Mouse (Mus musculus): ENCODE data around the gene St3gal2.
A peak's percentile ranks its signal among the peaks of the same experiment; 100 is the strongest.
"Not testable (repeated sequence)": the region's sequence is repeated elsewhere in the genome, so short reads cannot be mapped to it uniquely, and the experiment has no call there.

The St3gal2 gene

DNA sequence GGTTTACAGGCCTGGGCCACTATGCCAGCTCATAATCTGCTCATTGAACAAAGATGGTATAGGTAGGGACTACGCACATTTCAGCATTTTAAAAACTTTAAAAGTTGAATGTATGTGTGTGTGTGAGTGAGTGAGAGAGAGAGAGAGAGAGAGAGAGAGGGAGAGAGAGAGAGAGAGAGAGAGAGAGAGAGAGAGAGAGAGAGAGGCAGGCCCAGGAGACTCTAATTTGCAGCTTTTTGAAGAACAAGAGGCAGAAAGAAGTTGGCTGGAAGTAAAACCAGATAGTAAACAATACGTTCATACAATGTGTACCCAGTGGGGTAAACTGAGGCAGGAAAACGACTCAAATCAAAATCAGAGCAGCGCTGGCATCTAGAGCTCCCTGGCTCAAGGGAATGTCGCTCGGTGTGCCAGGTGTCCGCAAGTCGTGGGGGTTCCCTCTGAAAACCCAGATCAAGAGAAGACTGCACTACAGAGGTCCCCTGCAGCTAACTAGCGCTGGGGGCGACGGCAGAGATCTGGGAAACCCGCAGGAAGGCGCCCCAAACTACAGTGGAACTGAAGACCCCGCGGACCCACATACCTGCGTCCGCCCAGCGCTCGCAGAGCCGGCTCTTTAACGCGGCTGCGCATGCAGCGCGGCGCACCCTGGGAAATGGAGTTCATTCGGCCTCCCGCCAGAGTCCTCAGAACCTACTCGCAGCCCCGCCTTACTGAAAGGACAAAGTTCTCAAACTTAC lies 17.7 kb upstream of the St3gal2 start, which contains the start of gene Fuk:
Fuk (minus strand) TSS at position 650 of the 740 bp plus-strand sequence.
- peaks cover 11% of the 10 kb centered on the region for H3K36me3 ChIP-seq (ENCODE audit: insufficient read depth, low read length)
- TF ChIP-seq CTCF (conservative IDR thresholded peaks at IDR 0.05; ENCODE audit: low read length) = no peak
- no peak for TF ChIP-seq NANOG (IDR thresholded peaks at IDR 0.05; ENCODE audit: borderline replicate concordance, low read length)
- TF ChIP-seq POU5F1 (IDR thresholded peaks at IDR 0.05; ENCODE audit: borderline replicate concordance, low read length) = no peak

DNA sequence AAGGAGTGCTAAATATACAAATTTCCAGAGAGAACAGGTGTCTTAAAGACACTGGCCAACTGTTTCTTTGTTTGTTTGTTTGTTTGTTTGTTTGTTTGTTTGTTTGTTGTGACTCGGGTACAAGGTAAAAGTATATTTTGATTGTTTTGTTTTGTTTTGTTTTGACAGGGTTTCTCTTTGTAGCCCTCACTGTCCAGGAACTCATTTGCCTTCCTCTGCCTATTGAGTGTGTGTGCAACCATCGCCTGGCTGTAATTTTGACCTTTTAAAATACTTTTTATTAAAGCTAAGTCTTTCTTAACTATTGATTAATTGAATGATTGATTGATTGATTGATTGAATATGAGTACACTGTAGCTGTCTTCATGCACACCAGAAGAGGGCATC lies 17.1 kb upstream of the St3gal2 start:
- Histone ChIP-seq H3K36me3 (ENCODE audit: insufficient read depth, low read length) (peaks cover 11% of the 10 kb centered on the region), H3K27me3 (ENCODE audit: insufficient read depth, low read length) (peaks cover 20% of the 10 kb centered on the region), H3K4me1 (replicated peaks; ENCODE audit: low read depth, low read length) (peaks cover 17% of the 10 kb centered on the region), H3K9me3 (ENCODE audit: low read length) (no peaks in the 10 kb centered on the region), H3K4me3 (replicated peaks; ENCODE audit: low read length) (peak overlapping the region; percentile 82)
- TF ChIP-seq CTCF (conservative IDR thresholded peaks at IDR 0.05; ENCODE audit: low read length) (no peak), NANOG (IDR thresholded peaks at IDR 0.05; ENCODE audit: borderline replicate concordance, low read length) (no peak), POU5F1 (IDR thresholded peaks at IDR 0.05; ENCODE audit: borderline replicate concordance, low read length) (no peak)

More for the DNA sequence above, 17.7 kb upstream of the St3gal2 start, which contains the start of gene Fuk:
- Histone ChIP-seq H3K4me1 (replicated peaks; ENCODE audit: low read depth, low read length) (peaks cover 17% of the 10 kb centered on the region), H3K4me3 (replicated peaks; ENCODE audit: low read length) (peak within 1 kb of the TSS; percentile 82), H3K9me3 (ENCODE audit: low read length) (no peaks in the 10 kb centered on the region), H3K27me3 (ENCODE audit: insufficient read depth, low read length) (peaks cover 20% of the 10 kb centered on the region)

DNA sequence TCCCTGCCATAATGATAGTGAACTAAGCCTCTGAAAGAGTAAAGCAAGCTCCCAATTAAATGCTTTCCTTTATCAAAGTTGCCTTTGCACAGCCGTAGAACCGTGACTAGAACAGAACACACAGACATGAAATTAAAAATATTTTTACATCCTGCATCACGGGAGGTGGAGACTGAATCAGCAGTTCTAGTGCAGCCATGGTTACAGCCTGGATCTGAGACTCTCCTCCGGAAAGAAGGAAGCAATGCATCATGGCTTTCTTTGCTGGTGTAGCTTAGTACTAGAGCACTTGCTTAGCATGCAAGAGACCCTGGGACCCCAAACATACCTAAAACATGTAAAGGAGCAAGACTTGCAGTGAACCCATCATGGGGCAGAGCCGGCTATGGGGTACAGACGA lies 14.3 kb upstream of the St3gal2 start:
- no peak overlapping the region for H3K4me3 ChIP-seq (replicated peaks; ENCODE audit: low read length)
- no peaks in the 10 kb centered on the region for H3K9me3 ChIP-seq (ENCODE audit: low read length)
- TF ChIP-seq CTCF (conservative IDR thresholded peaks at IDR 0.05; ENCODE audit: low read length) = no peak
- no peak for TF ChIP-seq POU5F1 (IDR thresholded peaks at IDR 0.05; ENCODE audit: borderline replicate concordance, low read length)
- no peak for TF ChIP-seq NANOG (IDR thresholded peaks at IDR 0.05; ENCODE audit: borderline replicate concordance, low read length)
- peaks cover 20% of the 10 kb centered on the region for H3K27me3 ChIP-seq (ENCODE audit: insufficient read depth, low read length)
- no peaks in the 10 kb centered on the region for H3K36me3 ChIP-seq (ENCODE audit: insufficient read depth, low read length)
- peaks cover 10% of the 10 kb centered on the region for H3K4me1 ChIP-seq (replicated peaks; ENCODE audit: low read depth, low read length)

DNA sequence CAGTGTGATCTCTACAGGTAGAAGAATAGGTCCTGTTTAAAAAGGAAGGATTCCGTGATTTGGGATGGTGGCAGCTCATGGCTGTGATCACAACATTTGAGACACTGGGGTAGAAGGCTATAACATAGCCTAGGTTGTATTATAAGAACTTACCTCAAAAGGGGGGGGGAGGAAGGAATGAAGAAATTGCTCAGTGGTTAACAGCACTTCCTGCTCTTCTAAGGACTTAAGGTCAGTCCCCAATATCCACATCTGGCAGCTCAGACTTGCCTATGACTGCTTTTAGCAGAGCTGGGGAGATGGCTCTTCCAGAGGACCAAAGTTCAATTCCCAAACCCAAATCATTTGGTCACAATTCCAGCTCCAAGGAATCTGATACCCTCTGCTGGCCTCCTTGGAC lies 13.0 kb upstream of the St3gal2 start:
- no peak overlapping the region for H3K4me3 ChIP-seq (replicated peaks; ENCODE audit: low read length)
- TF ChIP-seq POU5F1 (IDR thresholded peaks at IDR 0.05; ENCODE audit: borderline replicate concordance, low read length) = no peak
- TF ChIP-seq CTCF (conservative IDR thresholded peaks at IDR 0.05; ENCODE audit: low read length) = no peak
- TF ChIP-seq NANOG (IDR thresholded peaks at IDR 0.05; ENCODE audit: borderline replicate concordance, low read length) = no peak
- peaks cover 3% of the 10 kb centered on the region for H3K4me1 ChIP-seq (replicated peaks; ENCODE audit: low read depth, low read length)
- peaks cover 20% of the 10 kb centered on the region for H3K27me3 ChIP-seq (ENCODE audit: insufficient read depth, low read length)
- no peaks in the 10 kb centered on the region for H3K36me3 ChIP-seq (ENCODE audit: insufficient read depth, low read length)
- no peaks in the 10 kb centered on the region for H3K9me3 ChIP-seq (ENCODE audit: low read length)

DNA sequence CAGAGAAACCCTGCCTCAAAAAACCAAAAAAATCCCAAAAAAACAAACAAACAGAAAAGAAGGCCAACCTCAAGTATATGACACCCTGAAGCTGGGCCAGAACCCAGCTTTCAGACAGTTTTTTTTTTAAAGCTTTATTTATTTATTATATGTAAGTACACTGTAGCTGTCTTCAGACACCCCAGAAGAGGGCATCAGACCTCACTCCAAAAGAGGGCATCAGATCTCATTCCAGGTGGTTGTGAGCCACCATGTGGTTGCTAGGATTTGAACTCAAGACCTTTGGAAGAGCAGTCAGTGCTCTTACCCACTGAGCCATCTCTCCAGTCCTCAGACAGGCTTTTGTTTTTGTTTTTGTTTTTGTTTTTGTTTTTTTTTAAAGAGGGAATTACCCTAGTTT lies 9.9 kb upstream of the St3gal2 start:
- not testable (repeated sequence) for H3K4me1 ChIP-seq (replicated peaks; ENCODE audit: low read depth, low read length); H3K36me3 ChIP-seq (ENCODE audit: insufficient read depth, low read length); H3K9me3 ChIP-seq (ENCODE audit: low read length); H3K4me3 ChIP-seq (replicated peaks; ENCODE audit: low read length)
- peaks cover 14% of the 10 kb centered on the region for H3K27me3 ChIP-seq (ENCODE audit: insufficient read depth, low read length)

DNA sequence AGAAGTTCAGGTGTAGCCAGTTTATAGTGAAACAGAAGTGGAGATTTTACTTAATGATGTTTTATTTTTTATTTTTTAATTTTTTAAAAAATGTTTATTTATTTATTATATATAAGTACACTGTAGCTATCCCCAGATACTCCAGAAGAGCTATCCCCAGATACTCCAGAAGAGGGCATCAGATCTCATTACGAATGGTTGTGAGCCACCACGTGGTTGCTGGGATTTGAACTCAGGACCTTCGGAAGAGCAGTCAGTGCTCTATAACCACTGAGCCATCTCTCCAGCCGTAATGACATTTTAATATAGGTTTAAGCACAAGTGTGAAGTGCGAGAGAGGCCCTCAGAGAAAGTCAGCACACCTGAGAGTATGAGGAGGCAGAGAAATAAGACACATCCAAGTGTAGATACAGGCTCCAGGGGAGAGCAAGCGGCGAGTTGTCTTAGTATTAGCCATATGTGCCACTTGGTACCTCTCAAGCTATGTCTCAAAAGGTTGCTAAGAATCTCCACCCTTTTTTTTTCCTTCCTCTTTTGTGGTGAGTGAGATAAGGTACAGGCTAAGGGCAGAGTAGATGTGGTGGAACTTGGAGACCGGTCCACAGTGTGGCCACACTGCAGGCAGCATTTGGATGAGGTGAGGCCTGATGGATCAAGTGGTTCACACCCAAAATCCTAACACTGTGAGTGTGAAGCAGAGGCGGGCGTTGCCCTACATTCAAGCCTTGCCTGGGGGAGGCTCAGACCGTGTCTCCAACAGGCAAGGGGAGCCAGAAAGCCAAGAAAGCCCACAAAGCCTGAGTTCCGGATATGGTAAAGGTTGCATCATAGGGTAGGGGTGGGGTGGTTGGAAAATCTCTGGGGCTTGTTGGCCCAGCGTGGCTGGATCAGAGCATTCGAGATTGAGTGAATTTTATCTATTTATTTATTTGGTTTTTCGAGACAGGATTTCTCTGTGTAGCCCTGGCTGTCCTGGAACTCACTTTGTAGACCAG lies 7.8 kb upstream of the St3gal2 start:
- H3K4me1 ChIP-seq (replicated peaks; ENCODE audit: low read depth, low read length) = peaks cover 4% of the 10 kb centered on the region; the same call in 1 of the 2 replicates
- TF ChIP-seq CTCF (conservative IDR thresholded peaks at IDR 0.05; ENCODE audit: low read length) (no peak), NANOG (IDR thresholded peaks at IDR 0.05; ENCODE audit: borderline replicate concordance, low read length) (no peak), POU5F1 (IDR thresholded peaks at IDR 0.05; ENCODE audit: borderline replicate concordance, low read length) (no peak)
- H3K36me3 ChIP-seq (ENCODE audit: insufficient read depth, low read length) = no peaks in the 10 kb centered on the region
- H3K9me3 ChIP-seq (ENCODE audit: low read length) = no peaks in the 10 kb centered on the region
- no peaks in the 10 kb centered on the region for H3K27me3 ChIP-seq (ENCODE audit: insufficient read depth, low read length)
- no peak overlapping the region for H3K4me3 ChIP-seq (replicated peaks; ENCODE audit: low read length)

DNA sequence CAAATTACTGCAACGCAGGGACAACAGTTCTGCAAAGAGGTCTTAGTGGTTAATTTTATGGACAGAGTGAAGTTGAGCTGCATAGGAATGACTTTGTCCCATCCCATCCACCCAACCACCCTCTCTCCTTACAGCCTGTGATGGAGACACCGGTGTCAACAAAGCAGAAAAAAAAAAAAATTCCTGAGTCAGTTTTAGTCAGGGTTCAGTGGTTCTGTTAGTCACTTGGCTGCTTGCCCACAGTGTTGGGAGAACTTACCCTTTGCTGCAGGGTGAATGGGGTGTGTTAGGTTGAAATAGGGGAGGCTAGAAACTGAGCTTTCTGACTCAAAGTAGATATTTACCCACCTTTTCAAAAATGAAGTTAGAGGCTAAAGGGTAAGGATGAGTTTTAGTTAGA lies 2.3 kb upstream of the St3gal2 start:
- no peaks in the 10 kb centered on the region for H3K9me3 ChIP-seq (ENCODE audit: low read length)
- H3K36me3 ChIP-seq (ENCODE audit: insufficient read depth, low read length) = no peaks in the 10 kb centered on the region
- peaks cover 38% of the 10 kb centered on the region for H3K4me1 ChIP-seq (replicated peaks; ENCODE audit: low read depth, low read length)
- no peak for TF ChIP-seq NANOG (IDR thresholded peaks at IDR 0.05; ENCODE audit: borderline replicate concordance, low read length)
- no peak for TF ChIP-seq POU5F1 (IDR thresholded peaks at IDR 0.05; ENCODE audit: borderline replicate concordance, low read length)
- TF ChIP-seq CTCF (conservative IDR thresholded peaks at IDR 0.05; ENCODE audit: low read length) = no peak
- no peaks in the 10 kb centered on the region for H3K27me3 ChIP-seq (ENCODE audit: insufficient read depth, low read length)
- H3K4me3 ChIP-seq (replicated peaks; ENCODE audit: low read length) = no peak overlapping the region

DNA sequence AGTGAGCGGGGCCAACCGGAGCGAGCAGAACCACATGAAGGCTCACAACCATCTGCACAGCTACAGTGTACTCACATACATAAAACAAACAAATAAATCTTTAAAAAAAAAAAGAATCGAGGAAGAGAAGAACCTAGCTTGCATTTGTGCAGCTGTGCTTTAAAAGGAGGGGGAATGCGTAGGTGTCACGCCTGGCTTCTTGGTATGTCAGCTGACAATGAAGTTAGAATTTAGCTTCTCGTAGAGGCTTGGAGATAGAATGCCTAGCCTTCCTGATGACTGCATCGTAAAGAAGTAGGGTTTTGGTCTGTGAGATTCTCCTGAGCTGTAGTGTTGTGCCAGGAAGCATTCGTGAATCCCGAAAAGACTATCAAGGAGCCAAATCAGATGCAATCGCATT lies 1.7 kb upstream of the St3gal2 start:
- H3K4me3 ChIP-seq (replicated peaks; ENCODE audit: low read length) = peak overlapping the region; percentile 82; the same call in 1 of the 2 replicates
- no peaks in the 10 kb centered on the region for H3K9me3 ChIP-seq (ENCODE audit: low read length)
- H3K4me1 ChIP-seq (replicated peaks; ENCODE audit: low read depth, low read length) = peaks cover 44% of the 10 kb centered on the region
- H3K36me3 ChIP-seq (ENCODE audit: insufficient read depth, low read length) = no peaks in the 10 kb centered on the region
- no peak for TF ChIP-seq NANOG (IDR thresholded peaks at IDR 0.05; ENCODE audit: borderline replicate concordance, low read length)
- TF ChIP-seq POU5F1 (IDR thresholded peaks at IDR 0.05; ENCODE audit: borderline replicate concordance, low read length) = no peak
- no peak for TF ChIP-seq CTCF (conservative IDR thresholded peaks at IDR 0.05; ENCODE audit: low read length)
- H3K27me3 ChIP-seq (ENCODE audit: insufficient read depth, low read length) = no peaks in the 10 kb centered on the region

All from E14TG2a.4 (cell line).